Mouse (Mus musculus): ENCODE results near the gene Mcu. TPM values are rescaled to one million over a fixed set of nuclear protein-coding genes. Genes with fewer than 3 reads are reported as not detected.

Gene Mcu
- polyA plus RNA-seq, 1 experiment: 16.7 TPM

GRCm38 (mm10) chr10:59538767-59539532 is 77.5 kb downstream of the Mcu start:
- Histone ChIP-seq H3K4me1 (ENCODE audit: control insufficient read depth, insufficient read depth, low read length) (peaks cover 5% of the 10 kb centered on the region), H3K36me3 (ENCODE audit: control insufficient read depth, insufficient read depth, low read length) (no peaks in the 10 kb centered on the region), H3K27me3 (ENCODE audit: control insufficient read depth, insufficient read depth, low read length) (no peaks in the 10 kb centered on the region), H3K27ac (ENCODE audit: control insufficient read depth, insufficient read depth, low read depth, low read length) (no peak overlapping the region), H3K4me3 (ENCODE audit: control insufficient read depth, low read depth, low read length) (peak overlapping the region; percentile 34)
- TF ChIP-seq POLR2A (IDR thresholded peaks at IDR 0.05; ENCODE audit: control insufficient read depth, low read depth, low read length): no peak
- TF ChIP-seq CTCF (IDR thresholded peaks at IDR 0.05; ENCODE audit: control insufficient read depth, insufficient read depth, insufficient replicate concordance, low read depth, low read length): no peak

DNA sequence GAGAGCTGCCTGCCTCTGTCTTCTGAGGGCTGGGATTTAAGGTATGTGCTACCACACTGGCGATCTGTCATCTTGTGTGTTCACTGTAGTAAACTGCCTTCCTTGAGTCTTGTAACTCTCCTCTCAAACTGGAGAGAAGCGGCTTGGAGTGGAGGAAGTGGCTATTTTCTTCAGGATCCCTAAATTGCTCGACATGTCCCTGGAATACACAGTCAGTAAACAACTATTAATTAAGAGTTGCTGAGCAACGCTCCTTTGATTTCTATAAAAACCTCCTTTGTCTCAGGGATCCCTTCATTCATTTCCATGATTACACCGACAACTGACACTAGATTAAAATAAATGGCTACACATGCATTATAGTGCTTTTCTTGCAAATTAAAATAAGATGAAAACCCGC is 78.4 kb downstream of the Mcu start:
- Histone ChIP-seq H3K4me1 (ENCODE audit: control insufficient read depth, insufficient read depth, low read length) (peaks cover 5% of the 10 kb centered on the region), H3K27me3 (ENCODE audit: control insufficient read depth, insufficient read depth, low read length) (no peaks in the 10 kb centered on the region), H3K4me3 (ENCODE audit: control insufficient read depth, low read depth, low read length) (no peak overlapping the region), H3K36me3 (ENCODE audit: control insufficient read depth, insufficient read depth, low read length) (no peaks in the 10 kb centered on the region), H3K27ac (ENCODE audit: control insufficient read depth, insufficient read depth, low read depth, low read length) (no peak overlapping the region)
- TF ChIP-seq CTCF (IDR thresholded peaks at IDR 0.05; ENCODE audit: control insufficient read depth, insufficient read depth, insufficient replicate concordance, low read depth, low read length) (no peak), POLR2A (IDR thresholded peaks at IDR 0.05; ENCODE audit: control insufficient read depth, low read depth, low read length) (no peak)

DNA sequence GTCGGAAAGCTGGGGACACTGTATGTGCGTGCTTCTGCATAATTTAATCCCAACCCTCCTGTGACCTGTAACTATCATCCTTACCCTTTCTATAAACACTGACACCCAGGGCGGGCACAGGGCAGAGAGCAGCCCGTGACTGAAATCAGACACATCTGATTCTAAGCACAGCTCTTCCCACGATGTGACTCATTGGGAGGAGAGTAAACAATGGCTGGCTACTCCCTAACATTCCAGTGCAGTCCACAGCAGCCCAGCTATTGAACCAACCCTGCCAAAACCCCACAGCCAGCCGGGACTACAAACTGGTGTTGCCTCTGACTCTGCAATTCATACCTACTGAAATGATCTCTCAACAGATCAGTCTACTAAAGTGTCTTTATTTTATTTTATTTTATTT is 78.9 kb downstream of the Mcu start:
- Histone ChIP-seq H3K4me3 (ENCODE audit: control insufficient read depth, low read depth, low read length) (no peak overlapping the region), H3K27ac (ENCODE audit: control insufficient read depth, insufficient read depth, low read depth, low read length) (no peak overlapping the region), H3K36me3 (ENCODE audit: control insufficient read depth, insufficient read depth, low read length) (no peaks in the 10 kb centered on the region), H3K27me3 (ENCODE audit: control insufficient read depth, insufficient read depth, low read length) (no peaks in the 10 kb centered on the region), H3K4me1 (ENCODE audit: control insufficient read depth, insufficient read depth, low read length) (peaks cover 5% of the 10 kb centered on the region)
- no peak for TF ChIP-seq CTCF (IDR thresholded peaks at IDR 0.05; ENCODE audit: control insufficient read depth, insufficient read depth, insufficient replicate concordance, low read depth, low read length)

- Histone ChIP-seq H3K27me3 (ENCODE audit: control insufficient read depth, insufficient read depth, low read length) (no peaks in the 10 kb centered on the region), H3K36me3 (ENCODE audit: control insufficient read depth, insufficient read depth, low read length) (no peaks in the 10 kb centered on the region), H3K4me3 (ENCODE audit: control insufficient read depth, low read depth, low read length) (no peak overlapping the region), H3K27ac (ENCODE audit: control insufficient read depth, insufficient read depth, low read depth, low read length) (no peak overlapping the region), H3K4me1 (ENCODE audit: control insufficient read depth, insufficient read depth, low read length) (no peaks in the 10 kb centered on the region)
- TF ChIP-seq CTCF (IDR thresholded peaks at IDR 0.05; ENCODE audit: control insufficient read depth, insufficient read depth, insufficient replicate concordance, low read depth, low read length) (no peak), POLR2A (IDR thresholded peaks at IDR 0.05; ENCODE audit: control insufficient read depth, low read depth, low read length) (no peak)
Measured at GRCm38 (mm10) chr10:59532256-59532655, 84.2 kb downstream of the Mcu start.

GRCm38 (mm10) chr10:59527819-59528218 is 88.7 kb downstream of the Mcu start:
- no peaks in the 10 kb centered on the region for H3K27me3 ChIP-seq (ENCODE audit: control insufficient read depth, insufficient read depth, low read length)
- no peak overlapping the region for H3K4me3 ChIP-seq (ENCODE audit: control insufficient read depth, low read depth, low read length)
- no peaks in the 10 kb centered on the region for H3K4me1 ChIP-seq (ENCODE audit: control insufficient read depth, insufficient read depth, low read length)
- TF ChIP-seq CTCF (IDR thresholded peaks at IDR 0.05; ENCODE audit: control insufficient read depth, insufficient read depth, insufficient replicate concordance, low read depth, low read length): no peak
- no peak for TF ChIP-seq POLR2A (IDR thresholded peaks at IDR 0.05; ENCODE audit: control insufficient read depth, low read depth, low read length)
- no peaks in the 10 kb centered on the region for H3K36me3 ChIP-seq (ENCODE audit: control insufficient read depth, insufficient read depth, low read length)
- no peak overlapping the region for H3K27ac ChIP-seq (ENCODE audit: control insufficient read depth, insufficient read depth, low read depth, low read length)

- no peaks in the 10 kb centered on the region for H3K4me1 ChIP-seq (ENCODE audit: control insufficient read depth, insufficient read depth, low read length)
- no peaks in the 10 kb centered on the region for H3K27me3 ChIP-seq (ENCODE audit: control insufficient read depth, insufficient read depth, low read length)
- H3K36me3 ChIP-seq (ENCODE audit: control insufficient read depth, insufficient read depth, low read length): no peaks in the 10 kb centered on the region
- H3K4me3 ChIP-seq (ENCODE audit: control insufficient read depth, low read depth, low read length): no peak overlapping the region
- TF ChIP-seq POLR2A (IDR thresholded peaks at IDR 0.05; ENCODE audit: control insufficient read depth, low read depth, low read length): no peak
- TF ChIP-seq CTCF (IDR thresholded peaks at IDR 0.05; ENCODE audit: control insufficient read depth, insufficient read depth, insufficient replicate concordance, low read depth, low read length): no peak
- H3K27ac ChIP-seq (ENCODE audit: control insufficient read depth, insufficient read depth, low read depth, low read length): no peak overlapping the region
Measured at GRCm38 (mm10) chr10:59527311-59527710, 89.2 kb downstream of the Mcu start.

DNA sequence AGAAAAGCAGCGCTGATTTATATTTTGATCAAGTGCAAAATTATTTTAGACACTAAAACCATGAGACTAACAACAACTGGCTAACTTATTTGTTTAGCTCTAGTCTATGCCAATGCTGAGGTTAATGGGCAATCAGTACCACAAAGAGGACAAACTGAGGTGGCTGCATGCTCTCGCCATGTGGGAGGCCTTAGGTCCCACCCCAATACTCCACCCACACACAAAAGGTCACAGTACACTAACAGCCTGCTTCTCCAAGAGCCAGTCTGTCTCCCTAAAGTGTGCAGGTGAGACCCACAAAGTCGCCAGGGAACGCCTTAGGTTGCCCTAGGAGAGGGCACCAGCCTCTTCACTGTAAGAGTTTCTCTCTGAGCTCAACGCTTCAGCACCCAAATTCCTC is 91.8 kb downstream of the Mcu start:
- H3K4me1 ChIP-seq (ENCODE audit: control insufficient read depth, insufficient read depth, low read length): no peaks in the 10 kb centered on the region
- no peaks in the 10 kb centered on the region for H3K27me3 ChIP-seq (ENCODE audit: control insufficient read depth, insufficient read depth, low read length)
- no peaks in the 10 kb centered on the region for H3K36me3 ChIP-seq (ENCODE audit: control insufficient read depth, insufficient read depth, low read length)
- TF ChIP-seq CTCF (IDR thresholded peaks at IDR 0.05; ENCODE audit: control insufficient read depth, insufficient read depth, insufficient replicate concordance, low read depth, low read length) (no peak), POLR2A (IDR thresholded peaks at IDR 0.05; ENCODE audit: control insufficient read depth, low read depth, low read length) (no peak)
- no peak overlapping the region for H3K27ac ChIP-seq (ENCODE audit: control insufficient read depth, insufficient read depth, low read depth, low read length)
- H3K4me3 ChIP-seq (ENCODE audit: control insufficient read depth, low read depth, low read length): no peak overlapping the region

Measured in testis, adult 2 months (tissue).